Comparison of ENCODE assay signal across 23 mouse cellular contexts in the genomic region with DNA sequence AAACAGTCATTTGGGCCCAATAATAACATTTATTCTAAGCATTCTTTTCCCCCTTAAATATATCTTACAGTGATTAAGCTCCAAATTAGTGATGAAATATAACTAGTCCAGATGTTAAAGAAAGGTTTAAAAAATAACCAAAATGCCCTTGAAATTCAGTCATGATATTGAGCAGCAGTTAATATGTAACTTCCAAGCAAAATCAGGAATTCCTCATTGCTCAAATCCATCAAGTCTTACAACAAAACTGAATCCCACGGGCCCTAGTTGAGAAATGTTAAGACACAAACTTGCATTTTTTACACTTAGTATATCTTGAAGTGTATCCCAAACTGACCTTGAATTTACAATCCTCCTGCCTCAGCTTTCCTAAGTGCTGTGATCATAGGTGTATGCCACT.
"Had no signal": no experiment of that assay in that cellular context is flagged by ENCODE, and none has a peak within 500 bp of the region (broad histone marks: within the 10 kb centered on the region; RNA-seq: fewer than 3 reads in every experiment).

No protein-coding gene starts in this region.

- H3K4me1 ChIP-seq: limb, embryonic 10.5 days; limb, embryonic 12.5 days had no signal

- H3K9ac ChIP-seq: heart, embryonic 13.5 days; heart, embryonic 15.5 days; hindbrain, embryonic 13.5 days; hindbrain, embryonic 15.5 days; limb, embryonic 12.5 days; liver, embryonic 14.5 days had no signal

- H3K9me3 ChIP-seq: heart, embryonic 13.5 days; heart, embryonic 15.5 days; hindbrain, embryonic 13.5 days; hindbrain, embryonic 15.5 days; limb, embryonic 10.5 days; limb, embryonic 12.5 days had no signal

- H3K4me2 ChIP-seq: heart, embryonic 11.5 days; heart, embryonic 13.5 days; heart, embryonic 15.5 days; hindbrain, embryonic 13.5 days; hindbrain, embryonic 15.5 days; limb, embryonic 12.5 days had no signal

- H3K4me3 ChIP-seq: heart, adult 2 months; heart, embryonic 13.5 days; heart, embryonic 15.5 days; hindbrain, embryonic 13.5 days; hindbrain, embryonic 15.5 days; limb, embryonic 10.5 days; limb, embryonic 12.5 days had no signal

- DNase-seq: gastrocnemius, postnatal 14 days; gastrocnemius, postnatal 36 days; heart, adult 2 months; heart, postnatal 14 days; heart, postnatal 36 days; kidney, adult 11 months; kidney, adult 8-10 months; kidney, postnatal 14 days; kidney, postnatal 36 days; layer of hippocampus, adult 9-11 months; layer of hippocampus, postnatal 36 days; liver had no signal

- H3K27me3 ChIP-seq: heart, embryonic 13.5 days; heart, embryonic 15.5 days; hindbrain, embryonic 13.5 days; hindbrain, embryonic 15.5 days; limb, embryonic 12.5 days had no signal

- H3K27ac ChIP-seq: heart, adult 2 months; heart, embryonic 13.5 days; heart, embryonic 15.5 days; hindbrain, embryonic 13.5 days; hindbrain, embryonic 15.5 days; hindbrain, postnatal 0 days; kidney, postnatal 0 days; limb, embryonic 10.5 days; limb, embryonic 12.5 days; liver, embryonic 14.5 days had no signal

- ATAC-seq: hindbrain, postnatal 0 days; intestine, embryonic 16.5 days had no signal
